Mouse (Mus musculus) stomach, postnatal 0 days (tissue): Measurements from ENCODE around the gene Fam49a. TPM values are rescaled to one million over a fixed set of nuclear protein-coding genes. Genes with fewer than 3 reads are reported as not detected.

Experiments used
- ATAC-seq: fragments of 200-750 bp; cut with Nextera tagmentation; 2 replicates; pipeline ENCODE4 v1.8.0; 2017; ENCODE audit not compliant: low FRiP score, low TSS enrichment
- DNase-seq: peaks from one replicate; pipeline ENCODE4 v3.0.0-alpha.2; 2016; ENCODE audit warnings: low spot score
- H3K27ac ChIP-seq: fragments of 300-500 bp; sonication (generic); replicated peaks from 2 replicates; pipeline ENCODE4 v1.5.1; 2014; ENCODE audit warnings: mild to moderate bottlenecking, control low read depth
- H3K27me3 ChIP-seq: fragments of 300-500 bp; sonication (generic); 2 replicates; pipeline ENCODE4 v1.6.1; 2014; ENCODE audit warnings: low read length; ENCODE audit not compliant: control insufficient read depth, insufficient read depth
- H3K36me3 ChIP-seq: fragments of 300-500 bp; sonication (generic); 2 replicates; pipeline ENCODE4 v1.6.1; 2014; ENCODE audit warnings: low read length, mixed read lengths; ENCODE audit not compliant: control insufficient read depth, insufficient read depth
- H3K4me1 ChIP-seq: fragments of 300-500 bp; sonication (generic); replicated peaks from 2 replicates; pipeline ENCODE4 v1.6.1; 2014; ENCODE audit warnings: antibody characterized with exemption; ENCODE audit not compliant: control insufficient read depth, insufficient read depth
- H3K4me2 ChIP-seq: fragments of 300-500 bp; sonication (generic); replicated peaks from 2 replicates; pipeline ENCODE4 v1.6.1; 2014; ENCODE audit warnings: low read depth, mild to moderate bottlenecking, control low read depth, moderate library complexity
- H3K4me3 ChIP-seq: fragments of 300-500 bp; sonication (generic); 2 replicates; pipeline ENCODE4 v1.5.1; 2014; ENCODE audit warnings: low read depth, low read length, control low read depth
- H3K9ac ChIP-seq: fragments of 300-500 bp; sonication (generic); 2 replicates; pipeline ENCODE4 v1.6.1; 2014; ENCODE audit warnings: mild to moderate bottlenecking, low read length, control low read depth, mixed read lengths
- H3K9me3 ChIP-seq: fragments of 300-500 bp; sonication (generic); 2 replicates; pipeline ENCODE4 v1.6.1; 2016; ENCODE audit warnings: low read length; ENCODE audit not compliant: control insufficient read depth
- CTCF ChIP-seq: IDR thresholded peaks from 2 replicates; pipeline ENCODE4 v1.5.1; 2016; ENCODE audit warnings: antibody characterized with exemption, low read depth, mild to moderate bottlenecking, moderate library complexity
- EP300 ChIP-seq: optimal IDR thresholded peaks from 2 replicates; pipeline ENCODE3; 2016; ENCODE audit warnings: antibody characterized with exemption
- WGBS: fragments of 180-500 bp; shearing (Covaris S2); extraction: QIAGEN DNeasy Blood & Tissue Kit; methylation state at CpG from one replicate; pipeline ENCODE4 v1.1.7; 2014; 5-methylcytosine and 5-hydroxymethylcytosine counted together
- polyA plus RNA-seq: library from polyadenylated mRNA; unstranded; fragments of >200 nt; fragmentation: Nextera tagmentation; extraction: Ambion mirVana; gene quantifications from 2 replicates; pipeline ENCODE4 v1.2.1, GENCODE M21; 2015

The Fam49a gene
- polyA plus RNA-seq, 1 experiment from 2014 or later, result 5.3 TPM

DNA sequence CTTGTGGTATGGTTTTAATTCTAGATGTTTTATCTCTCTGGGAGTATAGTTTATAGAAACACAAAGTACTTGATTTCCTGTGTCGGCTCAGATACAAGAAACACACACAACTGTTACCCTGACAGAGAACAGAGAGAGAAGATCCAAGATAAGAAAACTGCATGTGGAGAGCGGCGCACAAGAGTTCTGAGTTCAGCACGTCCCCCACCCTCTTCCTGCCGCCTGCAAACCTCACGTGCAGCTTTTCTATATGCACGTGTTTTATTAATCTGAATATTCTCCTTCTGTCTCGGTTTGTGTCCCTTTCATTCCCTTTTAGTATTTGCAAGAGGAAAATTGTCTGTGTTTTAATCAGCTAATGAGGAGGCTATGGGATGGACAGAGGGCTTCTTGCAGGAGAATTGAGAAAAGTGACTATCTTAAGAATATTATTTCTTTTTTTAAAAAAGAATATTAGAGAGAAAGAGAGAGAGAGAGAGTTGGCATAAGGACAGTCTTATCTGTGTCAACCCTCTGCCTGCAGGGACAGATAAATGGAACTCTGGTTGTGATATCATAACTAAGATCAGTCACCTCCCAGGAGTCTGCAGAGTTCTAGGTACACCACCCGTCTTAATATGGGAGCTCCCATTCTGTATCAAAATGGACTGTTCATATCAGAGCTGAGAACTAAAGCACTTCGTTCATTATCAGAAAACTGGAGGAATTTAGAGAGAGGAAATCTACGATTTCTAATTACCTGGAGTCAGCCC lies 111.3 kb downstream of the Fam49a start:
- Histone ChIP-seq H3K27ac (no peak overlapping the region), H3K4me1 (no peaks in the 10 kb centered on the region), H3K36me3 (no peaks in the 10 kb centered on the region), H3K27me3 (no peaks in the 10 kb centered on the region), H3K9me3 (no peaks in the 10 kb centered on the region), H3K4me2 (no peak overlapping the region), H3K9ac (no peak overlapping the region), H3K4me3 (no peak overlapping the region)
- WGBS, result 76% methylated on average over 11 of the region's 11 CpGs
- DNase-seq (no peak), ATAC-seq (no peak)
- no peak for TF ChIP-seq EP300
- no peak for TF ChIP-seq CTCF

DNA sequence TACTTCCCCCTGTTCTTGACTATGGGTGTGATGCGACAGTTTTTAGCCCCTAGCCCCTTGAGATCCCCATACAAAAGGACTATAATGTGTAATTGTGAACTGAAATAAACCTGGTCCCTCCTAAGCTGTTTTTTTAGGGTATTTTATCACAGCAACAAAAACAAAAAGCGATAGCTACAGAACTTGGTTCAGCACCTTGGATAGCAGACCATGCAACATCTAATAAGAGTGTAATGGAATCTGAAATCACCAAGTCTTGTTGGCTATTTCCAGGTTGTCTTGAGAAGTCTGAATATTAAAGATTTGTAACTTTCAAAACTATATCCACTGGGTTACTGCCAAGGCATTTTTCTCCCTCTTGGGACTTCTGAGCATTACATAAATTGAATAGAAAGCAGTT lies 117.1 kb downstream of the Fam49a start:
- Histone ChIP-seq H3K27me3 (no peaks in the 10 kb centered on the region), H3K9ac (no peak overlapping the region), H3K4me2 (no peak overlapping the region), H3K27ac (no peak overlapping the region), H3K4me3 (no peak overlapping the region), H3K4me1 (no peaks in the 10 kb centered on the region), H3K9me3 (no peaks in the 10 kb centered on the region), H3K36me3 (no peaks in the 10 kb centered on the region)
- WGBS, result 57% methylated on average over 2 of the region's 2 CpGs
- TF ChIP-seq CTCF (no peak), EP300 (no peak)
- no peak for ATAC-seq
- no peak for DNase-seq

DNA sequence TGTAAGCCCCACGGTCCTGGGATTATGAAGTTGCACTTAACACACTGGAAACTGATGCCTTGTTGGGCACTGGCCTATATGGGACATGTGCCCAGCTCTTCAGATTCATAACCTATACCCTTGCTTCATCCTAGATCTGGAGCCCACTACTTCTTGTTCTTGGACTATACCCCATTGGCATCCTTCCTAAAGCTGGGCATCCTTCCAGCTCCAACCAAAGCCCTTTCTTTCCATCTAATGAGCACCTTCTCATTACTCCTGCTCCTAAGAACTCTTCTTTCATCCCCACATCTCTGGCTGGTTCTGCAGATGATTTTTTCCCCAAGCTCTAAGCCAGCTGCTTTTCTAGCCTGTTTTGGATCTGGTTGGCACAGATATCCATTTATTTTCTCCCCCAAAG lies 127.3 kb downstream of the Fam49a start:
- DNase-seq (no peak), ATAC-seq (no peak)
- TF ChIP-seq EP300 (no peak), CTCF (no peak)
- no peaks in the 10 kb centered on the region for H3K4me1 ChIP-seq
- H3K36me3 ChIP-seq, result no peaks in the 10 kb centered on the region
- 75% methylated on average over 1 of the region's 1 CpGs for WGBS
- no peak overlapping the region for H3K9ac ChIP-seq
- H3K4me3 ChIP-seq, result no peak overlapping the region
- H3K27me3 ChIP-seq, result no peaks in the 10 kb centered on the region
- H3K4me2 ChIP-seq, result no peak overlapping the region
- no peaks in the 10 kb centered on the region for H3K9me3 ChIP-seq
- H3K27ac ChIP-seq, result no peak overlapping the region

DNA sequence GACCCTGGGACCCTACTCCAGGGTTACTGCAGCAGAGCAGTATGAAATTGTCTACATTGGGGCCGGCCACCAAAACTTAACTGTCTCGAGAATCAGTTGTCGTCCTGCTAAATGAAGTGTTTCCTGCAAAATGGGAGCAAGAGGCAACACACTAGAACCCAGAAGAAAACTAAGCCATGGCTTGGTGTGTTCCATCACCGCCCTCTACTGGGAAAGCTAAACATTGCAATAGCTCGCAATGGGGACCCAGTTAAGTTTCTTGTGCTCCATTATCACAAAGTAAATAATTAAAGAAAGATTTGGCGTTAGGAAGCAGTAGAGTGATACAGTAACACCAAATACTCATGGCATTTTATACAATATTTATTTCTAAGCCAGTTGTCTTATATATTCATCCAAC lies 134.3 kb downstream of the Fam49a start:
- DNase-seq (peak; percentile 58), ATAC-seq (no peak)
- Histone ChIP-seq H3K27me3 (no peaks in the 10 kb centered on the region), H3K9me3 (no peaks in the 10 kb centered on the region), H3K4me3 (no peak overlapping the region), H3K4me1 (no peaks in the 10 kb centered on the region), H3K36me3 (no peaks in the 10 kb centered on the region), H3K27ac (no peak overlapping the region), H3K9ac (no peak overlapping the region), H3K4me2 (no peak overlapping the region)
- 17% methylated on average over 6 of the region's 6 CpGs for WGBS
- TF ChIP-seq CTCF (peak; percentile 86), EP300 (no peak)

DNA sequence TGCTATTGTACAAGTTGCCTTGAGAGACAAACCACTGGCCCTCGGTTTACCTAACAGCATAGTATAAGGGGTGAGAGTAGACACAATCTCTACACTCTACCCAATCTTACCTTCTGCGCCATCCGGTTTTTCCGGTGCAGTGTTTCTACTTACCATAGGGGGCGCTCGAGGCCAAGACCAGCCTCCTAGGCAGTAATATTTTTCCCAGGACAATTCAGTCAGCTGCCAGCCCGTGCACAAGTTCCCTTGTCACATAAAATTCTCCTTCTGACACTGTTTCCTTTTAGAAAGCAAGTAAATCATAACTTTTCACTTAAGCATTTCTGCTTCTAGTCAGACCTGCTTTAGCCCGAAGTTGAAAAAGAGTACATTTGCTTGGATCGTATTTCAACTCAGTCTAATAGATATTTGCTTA lies 139.1 kb downstream of the Fam49a start:
- DNase-seq (peak; percentile 68), ATAC-seq (peak; percentile 61; the same call in 1 of the 2 replicates)
- peak overlapping the region; percentile 54 for H3K4me2 ChIP-seq
- WGBS, result 25% methylated on average over 9 of the region's 9 CpGs
- H3K27me3 ChIP-seq, result no peaks in the 10 kb centered on the region
- H3K27ac ChIP-seq, result no peak overlapping the region
- TF ChIP-seq CTCF, result peak; percentile 84
- no peak for TF ChIP-seq EP300
- peak overlapping the region; percentile 19 for H3K4me3 ChIP-seq
- H3K9ac ChIP-seq, result no peak overlapping the region
- peaks cover 2% of the 10 kb centered on the region; the same call in 1 of the 2 replicates for H3K4me1 ChIP-seq
- no peaks in the 10 kb centered on the region for H3K9me3 ChIP-seq
- no peaks in the 10 kb centered on the region for H3K36me3 ChIP-seq

DNA sequence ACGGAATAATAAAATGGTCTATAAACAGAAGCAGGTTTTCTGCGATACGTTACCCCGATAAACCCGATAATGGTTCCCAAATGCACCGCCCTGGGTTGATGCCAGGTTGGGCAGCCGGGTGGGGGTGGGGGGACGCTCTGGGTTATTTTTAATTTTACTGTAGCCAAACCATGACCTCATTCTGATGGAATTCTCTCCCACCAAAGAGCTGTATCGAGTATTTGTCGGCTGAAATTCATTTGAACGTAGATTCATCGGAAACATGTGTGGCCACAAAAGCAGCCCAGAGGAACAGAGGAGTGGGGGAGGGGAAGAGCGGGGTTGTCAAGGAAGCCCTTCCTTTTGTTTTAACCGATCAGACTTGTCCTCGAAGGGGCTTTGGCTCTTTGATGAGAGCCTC lies 139.6 kb downstream of the Fam49a start:
- no peak for DNase-seq
- no peak overlapping the region for H3K27ac ChIP-seq

More for the DNA sequence above, 139.6 kb downstream of the Fam49a start:
- H3K27me3 ChIP-seq, result no peaks in the 10 kb centered on the region
- H3K4me3 ChIP-seq, result peak overlapping the region; percentile 19
- H3K4me1 ChIP-seq, result peaks cover 2% of the 10 kb centered on the region; the same call in 1 of the 2 replicates
- no peak for TF ChIP-seq CTCF
- H3K9ac ChIP-seq, result peak overlapping the region; percentile 27; the same call in 1 of the 2 replicates
- WGBS, result 14% methylated on average over 15 of the region's 15 CpGs
- no peaks in the 10 kb centered on the region for H3K36me3 ChIP-seq
- H3K9me3 ChIP-seq, result no peaks in the 10 kb centered on the region
- H3K4me2 ChIP-seq, result peak overlapping the region; percentile 54
- no peak for ATAC-seq
